Mouse (Mus musculus) liver, postnatal 0 days (tissue): ENCODE measurements around the gene Parp6. TPM values are rescaled to one million over a fixed set of nuclear protein-coding genes. Genes with fewer than 3 reads are reported as not detected.

Experiments
- ATAC-seq: fragments of 200-750 bp; cut with Nextera tagmentation; 2 replicates; pipeline ENCODE4 v1.8.0; 2017; ENCODE audit warnings: mild to moderate bottlenecking, moderate library complexity
- DNase-seq: peaks from one replicate; pipeline ENCODE4 v3.0.0-alpha.2; 2016
- H3K27ac ChIP-seq: fragments of 300-500 bp; sonication (generic); 2 replicates; pipeline ENCODE4 v1.5.1; 2014; ENCODE audit warnings: antibody characterized with exemption, moderate library complexity, mild to moderate bottlenecking, low read depth
- H3K27me3 ChIP-seq: fragments of 300-500 bp; sonication (generic); 2 replicates; pipeline ENCODE4 v1.6.1; 2014; ENCODE audit warnings: low read length, control low read depth, mixed read lengths; ENCODE audit not compliant: insufficient read depth
- H3K36me3 ChIP-seq: fragments of 300-500 bp; sonication (generic); replicated peaks from 2 replicates; pipeline ENCODE4 v1.6.1; 2014; ENCODE audit warnings: mild to moderate bottlenecking, control low read depth, low read length, moderate library complexity, mixed read lengths; ENCODE audit not compliant: insufficient read depth
- H3K4me1 ChIP-seq: fragments of 300-500 bp; sonication (generic); 2 replicates; pipeline ENCODE4 v1.6.1; 2014; ENCODE audit warnings: antibody characterized with exemption, mild to moderate bottlenecking, control low read depth; ENCODE audit not compliant: insufficient read depth
- H3K4me2 ChIP-seq: fragments of 300-500 bp; sonication (generic); 2 replicates; pipeline ENCODE4 v1.6.1; 2014; ENCODE audit warnings: low read depth, mild to moderate bottlenecking, low read length, moderate library complexity, mixed read lengths
- H3K4me3 ChIP-seq: fragments of 300-500 bp; sonication (generic); 2 replicates; pipeline ENCODE4 v1.5.1; 2014; ENCODE audit warnings: low read depth, low read length
- H3K9ac ChIP-seq: fragments of 300-500 bp; sonication (generic); replicated peaks from 2 replicates; pipeline ENCODE4 v1.6.1; 2014; ENCODE audit warnings: mild to moderate bottlenecking, moderate library complexity
- H3K9me3 ChIP-seq: fragments of 300-500 bp; sonication (generic); 2 replicates; pipeline ENCODE4 v1.6.1; 2016; ENCODE audit warnings: mild to moderate bottlenecking, control low read depth, low read length, mixed read lengths
- CTCF ChIP-seq: sonication (generic); IDR thresholded peaks from 2 replicates; pipeline ENCODE4 v1.5.1; 2016; ENCODE audit warnings: antibody characterized with exemption, low read depth
- EP300 ChIP-seq: IDR thresholded peaks from 2 replicates; pipeline ENCODE4 v1.6.1; 2016; ENCODE audit warnings: antibody characterized with exemption, low read depth, mild to moderate bottlenecking
- WGBS: fragments of 180-500 bp; shearing (Covaris S2); extraction: QIAGEN DNeasy Blood & Tissue Kit; methylation state at CpG from one replicate; pipeline ENCODE4 v1.1.7; 2014; ENCODE audit not compliant: insufficient replicate concordance; 5-methylcytosine and 5-hydroxymethylcytosine counted together
- polyA plus RNA-seq: library from polyadenylated mRNA; unstranded; fragments of >200 nt; fragmentation: Nextera tagmentation; extraction: Ambion mirVana; gene quantifications from 2 replicates; pipeline ENCODE4 v1.2.1, GENCODE M21; 2015

Gene Parp6
- polyA plus RNA-seq, 1 experiment from 2014 or later, result 3.0 TPM

DNA sequence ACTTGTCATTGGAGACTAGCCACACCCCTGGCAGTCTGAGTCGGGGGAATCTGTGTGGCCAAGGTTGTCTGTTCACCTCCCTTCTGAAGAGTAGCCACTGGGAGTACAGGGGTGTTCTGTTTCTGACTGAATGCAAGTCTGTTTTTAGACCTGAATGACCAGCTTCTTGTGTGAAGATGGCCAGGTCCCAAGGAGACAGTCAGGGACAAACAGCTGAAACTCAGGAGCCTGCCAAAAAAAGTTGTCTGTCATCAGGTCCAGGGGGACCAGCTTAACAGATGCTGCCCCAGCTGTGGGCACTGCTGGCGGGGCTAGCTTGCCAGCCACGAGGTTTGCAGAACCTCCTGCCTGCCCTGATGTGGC, 78.3 kb downstream of the Parp6 start:
- peaks cover 46% of the 10 kb centered on the region for H3K27me3 ChIP-seq
- no peaks in the 10 kb centered on the region for H3K36me3 ChIP-seq
- no peaks in the 10 kb centered on the region for H3K9me3 ChIP-seq
- no peak overlapping the region for H3K4me3 ChIP-seq
- DNase-seq, result no peak
- WGBS, result 39% methylated on average over 3 of the region's 3 CpGs
- H3K4me1 ChIP-seq, result no peaks in the 10 kb centered on the region
- H3K27ac ChIP-seq, result no peak overlapping the region
- TF ChIP-seq CTCF (no peak), EP300 (no peak)
- no peak overlapping the region for H3K4me2 ChIP-seq
- ATAC-seq, result no peak
- H3K9ac ChIP-seq, result no peak overlapping the region

DNA sequence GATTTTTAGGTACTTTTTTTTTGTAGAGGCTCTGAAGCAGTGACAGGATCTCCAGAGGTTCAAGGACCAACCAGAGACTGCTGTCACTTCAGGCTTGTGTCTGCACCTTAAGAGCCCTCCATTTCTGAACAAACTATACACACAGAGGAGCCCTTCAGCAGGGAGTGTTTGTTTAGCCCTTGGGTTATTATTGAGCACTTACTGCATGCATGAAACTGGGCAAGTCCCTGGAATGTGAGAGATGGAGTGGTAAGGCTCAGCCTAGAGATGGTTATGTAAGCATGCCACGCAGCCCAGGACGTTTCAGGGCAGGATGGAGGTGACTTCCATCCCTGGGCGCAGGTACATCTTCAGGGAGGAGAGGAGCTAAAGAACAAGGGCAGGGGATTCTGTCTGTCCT, 79.3 kb downstream of the Parp6 start:
- Histone ChIP-seq H3K4me1 (no peaks in the 10 kb centered on the region), H3K9ac (no peak overlapping the region), H3K27me3 (peaks cover 42% of the 10 kb centered on the region), H3K4me2 (no peak overlapping the region), H3K4me3 (no peak overlapping the region), H3K9me3 (no peaks in the 10 kb centered on the region), H3K36me3 (no peaks in the 10 kb centered on the region), H3K27ac (no peak overlapping the region)
- DNase-seq (no peak), ATAC-seq (no peak)
- 73% methylated on average over 3 of the region's 3 CpGs for WGBS
- no peak for TF ChIP-seq EP300
- TF ChIP-seq CTCF, result no peak

Other genes starting within 250 kb of the Parp6 start
- 3.4 and 4.1 TPM in 2 replicates for gene Arih1, start 130.7 kb upstream of the Parp6 start, polyA plus RNA-seq
- 27.9 and 31.0 TPM in 2 replicates for gene Hexa, start 77.7 kb upstream of the Parp6 start, polyA plus RNA-seq
- gene Tmem202, start 77.4 kb upstream of the Parp6 start, polyA plus RNA-seq, result 0.19 TPM in 2 replicates
- gene Celf6, start 39.4 kb upstream of the Parp6 start, polyA plus RNA-seq, result not detected in 2 replicates
- gene Pkm, start 39.1 kb downstream of the Parp6 start, polyA plus RNA-seq, result 108 and 117 TPM in 2 replicates
- gene Gramd2, start 62.9 kb downstream of the Parp6 start, polyA plus RNA-seq, result 0.21 and 0.22 TPM in 2 replicates
- 1.6 and 2.1 TPM in 2 replicates for gene Senp8, start 133.4 kb downstream of the Parp6 start, polyA plus RNA-seq
- 2.7 and 2.9 TPM in 2 replicates for gene Myo9a, start 133.6 kb downstream of the Parp6 start, polyA plus RNA-seq